Mouse (Mus musculus) left cerebral cortex, adult 18-20 months (tissue): ENCODE measurements at regions not wholly inside any gene's neighbourhood (a gene's known extent, or its start where the extent isn't known, plus 50 kb on each side); places are given as distances from the start of the nearest gene placed in this dataset.
A peak's percentile ranks its signal among the peaks of the same experiment; 100 is the strongest.
"Not testable (repeated sequence)": the region's sequence is repeated elsewhere in the genome, so short reads cannot be mapped to it uniquely, and the experiment has no call there.

Source experiments
- DNase-seq, 2 experiments: peaks; one replicate each; pipeline ENCODE4 v3.0.0; 2021 to 2022; ENCODE audit warnings: low spot score in 2 of 2, mixed read lengths in 1 of 2

DNA sequence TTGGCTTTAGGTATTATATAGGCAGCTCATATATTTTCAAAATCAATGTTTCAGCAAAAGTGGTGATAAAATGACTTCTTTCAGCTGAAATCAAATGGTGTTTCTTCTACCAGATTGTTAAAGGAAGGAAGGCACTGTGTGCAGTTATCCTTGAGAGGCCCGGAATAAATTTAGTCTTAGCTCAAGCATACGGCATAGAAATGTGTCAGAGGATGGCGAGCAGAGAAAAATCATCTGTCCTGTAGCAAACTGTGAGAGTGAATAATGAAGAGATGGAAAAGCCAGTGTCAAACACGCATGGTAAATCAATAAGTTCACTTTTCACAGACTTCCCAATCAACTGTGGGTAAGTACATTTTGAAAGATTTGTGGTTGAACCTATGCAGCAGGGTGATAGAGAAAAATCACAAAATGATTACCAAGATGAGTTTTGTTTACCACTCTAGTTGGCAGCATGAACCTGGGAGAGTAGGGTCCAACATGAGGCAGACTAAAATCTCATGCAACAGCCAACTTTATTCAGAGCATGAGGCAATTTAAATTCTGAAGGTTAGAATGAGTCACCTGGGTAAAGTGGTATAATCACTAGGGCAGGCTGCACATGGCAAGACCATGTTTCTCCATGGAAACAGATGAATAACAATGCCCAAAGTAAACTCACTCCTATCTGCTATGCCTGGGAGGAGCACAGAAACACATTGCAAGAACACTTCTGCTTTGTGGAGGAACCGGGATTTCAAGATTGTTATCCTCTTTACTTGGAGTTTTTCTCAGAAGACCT lies 55.7 kb downstream of the AI429214 start:
- DNase-seq: no peak

DNA sequence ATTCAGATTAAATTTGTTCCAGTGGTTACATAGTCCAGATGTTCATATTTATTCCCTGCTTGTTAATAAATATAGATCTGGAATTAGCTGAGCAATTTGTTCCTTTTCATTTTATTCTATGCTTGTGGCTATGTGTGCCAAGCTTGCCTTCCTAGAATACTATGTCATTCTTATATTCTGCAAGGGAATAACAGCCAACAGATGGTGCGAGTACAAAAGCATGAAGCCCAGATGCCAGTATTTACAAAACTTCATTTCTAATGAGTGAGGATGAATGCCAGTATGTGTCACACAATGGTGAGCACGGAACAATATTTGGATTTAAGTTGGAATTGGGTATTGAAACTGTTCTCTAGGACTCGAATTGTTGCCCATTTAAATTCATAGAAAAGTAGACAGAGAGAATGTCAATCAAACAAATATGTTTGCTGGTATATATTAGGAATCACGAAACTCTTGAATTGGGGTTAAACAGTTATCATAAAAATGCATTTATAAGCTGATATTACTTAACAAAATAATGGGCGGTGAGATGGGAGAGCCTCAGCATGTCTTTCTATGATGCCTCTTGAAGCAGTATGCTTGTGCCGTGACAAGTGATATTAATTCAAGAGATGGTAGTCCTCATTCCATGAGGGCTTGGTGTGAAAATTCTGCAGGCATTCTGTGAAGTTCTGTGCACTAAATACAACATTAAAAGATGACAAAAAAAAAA lies 56.7 kb downstream of the AI429214 start:
- peak; percentile 15 to 19 for DNase-seq

DNA sequence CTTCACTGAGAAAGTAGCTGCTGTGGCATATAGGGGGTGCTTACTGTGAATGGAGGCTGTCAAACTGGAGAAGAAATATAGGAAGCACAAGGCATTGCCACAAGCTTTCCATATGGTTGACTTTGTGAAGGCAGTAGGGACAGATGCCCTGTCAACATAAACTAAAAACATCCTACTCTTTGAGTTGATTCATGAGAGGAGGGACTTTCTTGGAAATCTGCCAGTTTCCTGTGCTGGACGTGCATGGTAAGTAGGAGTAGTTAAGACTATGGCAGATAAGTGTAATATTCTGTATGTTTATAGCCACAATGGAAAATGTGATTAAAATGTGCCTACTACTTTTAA lies 57.3 kb downstream of the AI429214 start:
- peak in 1 of 2 experiments; percentile 3 for DNase-seq

DNA sequence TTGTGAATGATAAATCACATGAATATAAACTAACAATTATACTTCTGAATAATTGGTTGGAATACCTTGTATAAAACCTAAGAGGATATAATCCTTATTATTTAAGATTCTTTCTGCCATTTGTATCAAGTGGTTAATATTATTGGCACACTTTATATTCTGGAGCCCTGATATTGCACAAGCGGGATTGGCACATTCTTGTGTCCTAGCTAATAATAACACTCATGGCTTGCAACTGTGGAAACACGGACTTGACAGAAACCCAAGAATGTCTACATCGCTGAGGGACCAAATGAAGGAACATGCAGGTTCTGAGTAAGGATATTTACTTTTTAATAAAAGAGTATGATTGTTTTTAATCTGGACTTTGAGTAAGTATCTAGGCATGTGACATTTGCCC lies 63.0 kb downstream of the AI429214 start:
- DNase-seq: no peak

DNA sequence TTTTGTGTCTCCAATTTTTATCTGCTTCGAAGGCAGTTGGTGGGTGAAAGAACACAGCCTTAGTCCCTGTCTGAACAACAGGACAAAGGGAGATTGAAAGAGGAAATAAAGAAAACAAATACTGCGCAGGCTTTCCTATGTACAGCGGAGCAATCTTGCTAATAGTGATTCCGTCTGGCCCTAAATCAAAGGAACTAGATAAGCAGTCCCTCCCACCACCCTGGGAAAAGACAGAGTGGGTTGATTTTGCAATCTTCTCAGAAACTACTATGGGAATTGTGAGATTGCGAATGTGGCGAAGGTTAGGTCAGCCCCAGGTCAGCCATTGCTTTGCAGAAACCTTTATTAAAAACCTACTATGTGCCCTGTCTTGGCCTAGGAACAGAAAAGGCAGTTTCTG lies 65.0 kb downstream of the AI429214 start:
- DNase-seq: no peak

DNA sequence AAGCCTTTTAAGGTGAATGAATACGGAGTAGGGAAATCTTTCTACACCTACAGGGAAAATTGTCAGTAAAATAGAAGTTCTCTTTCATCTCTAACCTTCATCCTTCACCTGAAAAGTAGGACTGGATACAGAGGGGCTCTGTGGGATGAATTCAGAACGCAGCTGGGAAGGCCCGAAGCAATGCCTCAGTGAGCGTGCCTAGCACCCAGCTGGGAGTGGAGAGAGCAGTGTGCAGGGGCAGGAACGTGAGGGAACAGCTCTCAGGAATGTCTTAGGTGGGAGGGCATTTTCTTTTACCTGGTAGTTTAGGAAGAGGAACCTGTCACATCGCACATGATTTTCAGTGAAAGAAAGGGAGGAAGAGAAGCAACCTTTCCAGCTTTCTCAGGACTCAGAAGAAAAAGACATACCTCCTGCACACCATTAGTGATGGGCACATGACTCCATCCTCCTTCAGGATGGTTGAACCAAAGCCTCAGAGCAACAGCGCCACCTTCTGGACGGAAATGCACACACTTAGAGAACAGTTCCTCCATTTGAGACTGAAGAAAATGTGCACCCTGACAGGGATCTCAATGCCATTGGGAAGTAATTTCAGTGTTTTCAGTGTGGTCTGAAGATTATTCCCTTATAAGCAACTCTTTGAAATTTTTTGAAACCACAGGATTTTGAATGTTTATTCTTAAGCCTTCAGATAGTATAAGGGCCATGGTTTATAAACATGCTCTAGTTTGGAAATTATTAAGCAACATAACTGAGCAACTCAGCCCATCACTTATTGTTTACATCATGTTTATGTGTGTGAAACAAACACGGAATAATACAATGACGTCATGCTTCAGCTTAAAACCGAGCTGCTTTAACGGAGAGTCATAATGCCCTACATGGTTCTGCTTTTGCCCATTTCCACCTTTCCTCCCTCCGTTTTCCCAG lies 68.9 kb downstream of the AI429214 start:
- peak; percentile 74 to 84 for DNase-seq

DNA sequence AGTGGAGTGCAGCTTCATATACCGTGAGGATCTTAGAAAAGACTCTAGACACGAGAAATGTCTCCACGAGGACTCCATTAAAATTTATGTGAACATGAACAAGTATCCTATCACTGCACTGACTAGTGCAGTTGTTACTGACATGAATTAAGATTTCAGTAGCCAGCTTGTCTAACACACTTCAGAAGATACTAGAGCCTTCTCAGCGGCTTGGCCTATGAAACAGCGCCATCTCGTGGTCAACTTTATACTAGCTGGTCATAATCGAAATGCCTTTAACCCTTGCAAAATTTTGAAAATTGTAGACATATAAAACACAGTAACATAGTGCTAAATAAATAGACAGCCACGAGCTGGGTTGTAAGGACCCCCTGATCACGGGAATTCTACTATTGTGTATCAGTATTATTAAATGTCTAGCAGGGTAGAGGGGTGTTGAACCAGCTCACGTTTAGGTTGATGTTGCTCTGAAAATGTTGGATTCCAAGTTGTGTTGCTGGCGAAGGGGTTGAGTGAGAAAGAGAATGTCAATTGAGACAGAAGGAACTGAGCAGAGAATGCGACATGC lies 70.4 kb downstream of the AI429214 start:
- DNase-seq: peak; percentile 73 to 87

DNA sequence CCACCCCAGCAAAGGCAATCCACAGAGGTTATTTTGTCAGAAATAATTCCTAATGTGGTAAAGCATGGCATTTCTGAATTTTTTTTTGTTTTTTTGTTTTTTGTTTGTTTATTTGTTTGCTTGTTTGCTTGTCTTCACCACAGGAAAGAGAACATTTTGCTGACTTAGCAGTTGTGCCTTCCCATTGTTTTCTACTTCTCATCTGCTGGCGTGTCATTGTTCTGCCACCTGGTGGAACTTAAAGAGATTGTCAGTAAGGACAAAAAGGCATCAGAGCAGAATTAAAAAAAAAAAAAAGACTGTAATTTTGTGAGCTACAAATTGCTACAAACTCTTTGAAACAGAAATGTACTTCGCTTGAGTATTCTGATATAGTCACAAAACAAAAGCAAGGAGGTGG lies 79.5 kb downstream of the AI429214 start:
- no peak for DNase-seq

DNA sequence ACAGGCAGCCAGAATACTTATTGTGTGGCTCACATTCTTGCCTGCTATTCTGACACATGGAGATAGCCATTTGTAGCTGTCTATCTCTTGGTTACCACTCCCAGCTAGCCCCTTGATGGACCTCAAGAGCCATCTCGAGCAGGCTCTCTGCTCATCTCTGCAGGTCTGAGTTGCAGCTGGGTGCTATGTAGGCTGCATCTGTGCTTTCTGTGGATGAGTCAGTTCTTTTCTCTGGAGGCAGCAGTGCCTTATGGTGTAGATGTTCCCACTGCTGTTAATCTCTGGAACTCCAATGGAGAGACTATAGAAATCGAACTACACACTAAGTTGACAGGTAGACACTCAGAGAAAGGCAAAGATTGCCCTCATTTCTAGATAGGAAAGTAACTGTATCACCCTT lies 106.3 kb downstream of the AI429214 start:
- no peak for DNase-seq

DNA sequence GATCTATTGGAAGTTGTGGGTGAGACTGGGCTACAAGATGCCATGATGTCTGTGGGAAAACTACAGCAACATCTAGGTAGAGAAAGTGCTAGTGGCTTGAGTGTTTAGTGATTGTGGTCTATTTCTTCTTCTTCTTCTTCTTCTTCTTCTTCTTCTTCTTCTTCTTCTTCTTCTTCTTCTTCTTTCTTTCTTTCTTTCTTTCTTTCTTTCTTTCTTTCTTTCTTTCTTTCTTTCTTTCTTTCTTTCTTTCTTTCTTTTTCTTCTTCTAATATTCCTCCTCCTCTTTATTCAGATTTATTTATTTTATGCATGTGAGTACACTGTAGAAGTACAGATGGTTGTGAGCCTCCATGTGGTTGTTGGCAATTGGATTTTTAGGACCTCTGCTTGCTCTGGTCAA lies 119.0 kb downstream of the AI429214 start:
- not testable (repeated sequence) for DNase-seq

DNA sequence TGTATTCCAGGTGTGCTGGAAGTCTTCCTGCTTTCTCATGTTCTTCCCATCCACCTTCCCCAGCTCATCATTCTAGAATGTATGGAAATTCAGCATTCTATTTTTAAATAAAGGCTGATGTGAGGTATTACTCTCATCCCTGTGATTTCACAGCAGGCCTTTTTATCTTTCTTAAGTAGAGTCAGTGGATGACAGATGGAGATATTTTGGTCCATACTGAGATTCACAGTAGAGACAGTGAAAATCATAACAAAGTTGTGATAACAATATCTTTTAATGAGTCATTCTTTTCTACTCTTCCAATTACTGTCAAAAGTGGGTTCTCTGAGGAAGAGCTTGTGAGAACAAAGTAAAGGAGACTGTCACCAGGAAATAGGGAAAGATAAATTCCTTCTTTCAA lies 132.4 kb downstream of the AI429214 start:
- no peak for DNase-seq

DNA sequence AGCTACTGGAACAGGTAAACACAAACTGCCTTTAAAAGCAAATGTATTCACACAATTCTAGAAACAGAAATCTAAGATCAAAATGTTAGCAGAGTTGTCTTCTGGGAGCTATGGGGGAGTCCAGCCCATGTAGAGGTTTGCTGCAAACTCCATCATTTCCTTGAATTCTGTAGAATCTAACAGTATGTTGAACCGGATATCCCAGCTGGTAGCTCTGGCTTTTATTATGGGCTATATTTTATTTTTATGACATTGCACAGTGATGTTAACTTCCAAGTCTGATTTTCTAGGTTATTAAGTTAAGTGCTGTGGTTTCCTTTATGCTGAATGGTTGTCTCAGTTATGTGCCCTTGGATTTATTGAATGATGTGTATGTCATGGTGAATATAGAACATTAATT lies 136.3 kb downstream of the AI429214 start:
- DNase-seq: no peak

DNA sequence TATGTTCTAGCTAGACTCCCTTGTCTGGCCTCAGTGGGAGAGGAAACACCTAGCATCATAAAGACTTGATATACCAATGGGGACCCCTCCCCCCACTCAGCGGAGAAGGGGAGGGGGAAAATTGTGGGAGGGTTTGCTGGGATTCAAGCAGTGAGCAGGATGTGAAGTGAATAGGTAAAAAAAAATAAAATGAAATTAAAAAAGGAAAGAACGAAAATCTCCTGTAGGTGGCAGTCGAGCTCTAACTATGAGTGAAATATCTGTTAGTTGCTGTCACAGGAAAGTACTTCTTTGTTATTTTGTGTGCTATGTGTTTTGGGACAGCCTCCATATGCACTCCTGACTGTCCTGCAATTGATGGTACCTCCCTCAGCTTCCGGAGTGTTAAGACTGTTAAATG lies 138.6 kb downstream of the AI429214 start:
- peak; percentile 8 to 12 for DNase-seq

DNA sequence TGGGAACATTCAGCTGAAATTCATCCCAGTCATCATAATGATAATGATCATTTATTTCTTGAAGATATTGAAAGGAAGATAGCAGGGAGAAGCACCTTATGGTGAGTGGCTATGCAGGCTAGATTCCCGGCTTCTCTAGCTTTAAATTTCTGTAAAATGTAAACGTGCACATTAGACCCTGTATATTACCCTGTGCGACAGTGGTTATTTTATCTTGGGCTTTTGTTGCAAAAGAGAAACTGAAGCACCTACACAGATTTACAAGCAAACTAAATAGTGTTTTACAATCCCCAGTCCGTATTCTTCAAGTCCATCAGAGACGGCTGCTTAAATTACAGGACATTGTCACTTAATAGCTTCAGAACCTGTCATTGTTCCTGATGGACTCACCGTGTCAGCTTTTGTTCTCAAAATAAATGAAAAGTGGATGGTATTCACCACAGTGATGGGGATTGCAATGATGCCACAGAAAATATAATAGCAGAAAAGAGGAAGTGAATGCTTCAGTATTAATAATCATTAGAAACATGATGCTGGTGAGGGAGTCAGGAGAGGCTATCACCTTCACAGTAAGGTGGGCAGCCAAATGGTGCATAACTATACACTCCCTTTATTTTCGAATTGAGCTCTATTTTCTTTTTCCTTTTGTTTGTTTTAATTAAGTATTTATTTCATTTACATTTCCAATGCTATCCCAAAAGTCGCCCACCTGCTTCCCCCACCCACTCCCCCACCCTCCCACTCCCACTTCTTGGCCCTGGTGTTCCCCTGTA lies 141.0 kb downstream of the AI429214 start:
- DNase-seq: no peak

DNA sequence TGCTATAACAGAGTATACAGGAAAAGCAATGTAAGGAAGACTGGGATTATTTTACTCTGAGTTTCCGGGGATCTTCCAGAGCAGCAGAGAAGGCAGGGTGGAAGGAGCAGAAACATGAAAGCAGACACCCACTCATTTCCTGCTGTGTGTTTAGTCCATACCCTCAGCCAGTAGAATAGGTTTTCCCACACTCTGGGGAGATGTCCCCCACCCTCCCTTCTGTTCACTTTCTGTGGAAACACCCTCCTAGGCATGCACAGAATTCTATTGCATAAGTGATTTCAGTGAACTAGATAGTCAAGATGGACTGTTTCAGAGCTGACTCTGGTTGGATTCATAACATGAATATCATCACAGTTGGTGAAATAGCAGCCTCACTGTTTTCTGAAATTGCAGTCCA lies 156.9 kb downstream of the AI429214 start:
- peak in 1 of 2 experiments; percentile 3 for DNase-seq

DNA sequence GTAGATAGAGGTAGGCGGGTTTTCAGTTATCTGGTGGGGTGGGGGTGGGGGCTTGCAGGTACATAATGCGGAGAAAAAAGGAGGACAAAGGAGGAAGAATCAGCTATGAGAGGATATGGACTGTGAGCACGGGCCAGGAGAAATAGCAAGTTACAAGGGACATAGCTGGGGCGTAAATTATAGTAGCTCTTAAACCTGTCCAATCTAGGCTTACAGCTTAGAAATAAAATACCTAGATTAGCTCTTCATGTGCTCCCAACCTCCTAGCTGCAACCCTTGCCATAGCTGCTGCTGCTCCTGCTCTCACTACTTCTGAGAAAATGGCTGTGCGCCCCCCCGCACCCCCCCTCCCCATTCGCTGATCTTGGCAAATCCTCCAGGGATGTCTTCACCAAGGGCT lies 161.0 kb downstream of the AI429214 start:
- no peak for DNase-seq

DNA sequence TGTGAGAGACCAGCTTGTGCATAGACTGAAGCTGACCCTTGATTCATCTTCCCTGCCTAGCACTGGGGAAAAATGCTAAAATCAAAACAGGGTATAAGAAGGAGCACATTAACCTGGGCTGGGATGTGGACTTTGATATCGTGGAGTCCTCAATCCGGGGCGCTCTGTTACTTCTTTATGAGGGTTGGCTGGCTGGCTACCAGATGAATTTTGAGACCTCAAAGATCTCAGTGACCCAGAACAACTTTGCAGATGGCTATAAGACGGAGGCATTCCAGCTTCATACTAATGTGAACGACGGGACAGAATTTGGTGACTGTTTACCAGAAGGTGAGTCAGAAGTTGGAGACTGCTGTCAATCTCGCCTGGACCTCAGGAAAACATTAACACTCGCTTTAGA lies 161.5 kb downstream of the AI429214 start:
- no peak for DNase-seq

DNA sequence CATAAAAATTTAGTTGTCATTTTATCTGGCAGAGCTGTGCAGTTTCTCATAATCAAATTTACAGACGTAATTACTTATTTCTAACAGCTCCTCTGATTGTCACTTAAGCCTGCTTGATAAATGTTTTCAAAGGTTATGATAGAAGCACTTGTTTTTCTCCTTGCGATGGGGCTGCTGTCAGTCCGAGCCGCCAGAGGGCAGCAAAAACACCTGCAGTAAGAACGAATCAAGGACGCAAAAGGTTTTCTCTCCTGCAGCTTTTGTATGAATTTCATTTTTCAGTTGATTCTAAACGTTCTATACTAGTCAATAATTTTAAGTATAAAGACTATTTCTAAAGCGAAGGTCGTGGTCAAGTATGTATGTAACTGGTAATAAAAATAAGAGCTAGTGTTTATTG lies 166.1 kb downstream of the AI429214 start:
- DNase-seq: peak; percentile 80 to 84

DNA sequence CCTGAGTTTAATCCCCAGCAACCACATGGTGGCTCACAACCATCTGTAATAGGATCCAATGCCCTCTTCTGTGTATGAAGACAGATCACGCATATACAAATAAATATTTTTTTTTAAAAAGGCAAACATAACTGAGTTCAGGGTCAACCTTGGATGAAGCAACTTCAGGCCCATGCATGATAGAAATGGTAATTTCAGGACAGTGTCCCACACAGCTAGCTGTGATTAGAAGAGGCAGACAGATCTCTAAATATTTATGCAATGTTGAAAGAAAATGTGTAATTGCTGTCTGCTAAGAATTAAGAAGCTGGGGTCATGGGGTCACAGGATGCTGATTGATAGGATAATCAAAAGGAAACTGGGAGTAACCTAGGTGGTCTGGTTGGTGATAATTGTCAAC lies 203.5 kb downstream of the AI429214 start:
- no peak for DNase-seq

DNA sequence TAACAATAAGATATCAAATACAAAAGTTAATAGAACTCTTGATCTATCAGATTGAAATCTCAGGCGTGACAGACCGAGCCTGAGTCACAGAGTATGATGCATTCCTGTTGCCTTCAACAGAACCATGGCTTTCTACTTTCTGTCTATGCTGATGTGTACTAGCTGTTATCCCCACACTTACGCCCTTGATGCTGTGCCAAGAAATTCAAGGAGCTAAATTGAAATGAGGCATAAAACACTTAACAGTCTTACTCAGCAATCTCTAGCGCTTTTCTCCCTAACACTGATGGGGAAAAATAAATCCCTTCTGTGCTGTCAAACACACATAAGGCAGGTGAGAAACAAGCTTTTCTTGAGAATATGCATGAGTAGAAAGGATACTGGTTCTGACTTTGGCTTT lies 222.5 kb downstream of the AI429214 start:
- peak; percentile 2 to 22 for DNase-seq

DNA sequence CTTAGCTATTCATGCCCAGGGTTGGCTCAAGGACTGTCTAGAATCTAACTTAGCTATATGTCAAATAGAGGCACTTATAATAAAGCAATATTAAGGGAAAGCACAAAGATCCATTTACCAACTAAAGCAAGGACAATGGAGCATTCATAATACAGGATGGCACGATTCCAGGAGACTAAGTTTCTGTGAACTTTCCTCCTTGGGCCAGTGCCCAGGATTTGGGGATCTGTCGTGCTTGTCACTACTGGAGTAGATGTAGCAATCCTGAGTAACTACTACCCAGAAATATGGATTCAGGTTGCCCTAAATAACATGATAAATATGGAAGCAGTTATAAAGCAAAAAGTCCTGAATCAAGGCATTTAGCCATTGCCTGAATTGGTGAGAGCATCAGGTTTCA lies 233.7 kb downstream of the AI429214 start:
- DNase-seq: no peak
